Mouse (Mus musculus): ENCODE measurements at regions not wholly inside any gene's neighbourhood (a gene's known extent, or its start where the extent isn't known, plus 50 kb on each side); places are given as distances from the start of the nearest gene placed in this dataset.

DNA sequence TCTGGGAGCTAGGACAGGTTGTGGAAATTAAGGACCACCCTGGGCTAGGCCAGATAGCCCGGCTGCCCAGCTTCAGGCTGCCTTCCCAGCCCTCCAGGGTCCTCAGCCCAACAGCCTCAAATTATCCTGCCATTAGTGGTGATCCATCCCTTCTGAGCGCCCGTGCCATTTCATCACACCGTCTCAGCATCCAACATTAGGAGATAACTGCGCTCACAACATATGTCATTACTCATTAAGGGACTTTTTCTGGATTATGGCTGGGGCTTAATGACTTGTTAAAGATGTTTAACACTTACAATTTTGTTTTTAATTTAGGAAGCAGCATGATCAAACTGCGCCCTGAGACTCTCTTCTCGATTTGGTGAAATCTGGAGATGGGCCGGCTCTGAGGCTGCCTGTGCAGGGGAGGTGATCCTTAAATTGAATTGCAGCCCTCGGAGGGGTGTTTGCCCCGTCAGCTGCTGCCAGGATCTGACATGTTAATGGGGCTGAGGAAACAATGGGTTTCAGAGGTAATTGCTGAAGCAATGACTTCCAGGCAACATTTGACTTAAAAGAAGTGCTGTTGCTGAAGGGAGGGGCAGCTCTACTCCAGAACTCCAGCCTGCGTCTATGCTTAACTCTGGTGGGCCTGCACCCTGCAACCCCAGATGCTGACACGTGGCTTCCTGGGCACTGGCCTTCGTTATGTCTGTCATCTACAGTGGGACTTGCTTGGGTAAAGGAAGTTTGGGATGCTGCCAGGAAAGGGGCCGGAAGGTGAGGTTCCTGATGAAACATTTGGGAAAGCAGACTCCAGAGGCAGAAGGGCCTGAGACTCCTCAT, 154.9 kb downstream of the 3100002H09Rik start:
- TF ChIP-seq CTCF (IDR thresholded peaks at IDR 0.05; ENCODE audit: low read depth) (no peak), EP300 (IDR thresholded peaks at IDR 0.05; ENCODE audit: low read depth) (no peak)

All from liver, postnatal 0 days (tissue).